Mouse (Mus musculus) heart, postnatal 10 days (tissue): ENCODE data around the gene Rere. TPM values are rescaled to one million over a fixed set of nuclear protein-coding genes. Genes with fewer than 3 reads are reported as not detected.

Source experiments
- DNase-seq, 2 experiments: peaks; one replicate each; pipeline ENCODE4 v3.0.0; 2021
- intact Hi-C: fragments of 180-260 bp; cut with DNase I; formaldehyde crosslinking; loops from one replicate; pipeline ENCODE4 v1.15.1; 2025
- total RNA-seq, 2 experiments: library from RNA; stranded (reverse); gene quantifications; 2 replicates each; pipeline ENCODE4 v1.2.3; 2021

Rere gene
- total RNA-seq, 2 experiments from 2014 or later: 62.1 to 68.0 TPM

- no peak for DNase-seq
- intact Hi-C loops: no loop called here
Measured at GRCm38 (mm10) chr4:150624214-150624823, 342.9 kb downstream of the Rere start.

- intact Hi-C loops: loop anchor here (5.0 kb wide), 2 partner anchors 278 to 368 kb away; no protein-coding TSS in a partner anchor
- DNase-seq: no peak
Measured at GRCm38 (mm10) chr4:150624933-150625332, 343.5 kb downstream of the Rere start.

- peak; percentile 79 to 86 for DNase-seq
- intact Hi-C loops: loop anchor here (5.0 kb wide), 2 partner anchors 278 to 368 kb away; no protein-coding TSS in a partner anchor
Measured at GRCm38 (mm10) chr4:150625425-150625824, 344.0 kb downstream of the Rere start.

- DNase-seq: peak; percentile 68 to 83
- intact Hi-C loops: loop anchor here (5.0 kb wide), 2 partner anchors 279 to 369 kb away; no protein-coding TSS in a partner anchor
Measured at GRCm38 (mm10) chr4:150625951-150626732, 344.7 kb downstream of the Rere start.

- no peak for DNase-seq
- intact Hi-C loops: loop anchor here (5.0 kb wide), 2 partner anchors 282 to 372 kb away; no protein-coding TSS in a partner anchor
Measured at GRCm38 (mm10) chr4:150629266-150629665, 347.8 kb downstream of the Rere start.

GRCm38 (mm10) chr4:150635568-150635967 lies 354.1 kb downstream of the Rere start:
- intact Hi-C loops: no loop called here

GRCm38 (mm10) chr4:150636635-150637034 lies 355.2 kb downstream of the Rere start:
- intact Hi-C loops: no loop called here
- DNase-seq: no peak

More at GRCm38 (mm10) chr4:150635568-150635967, 354.1 kb downstream of the Rere start:
- no peak for DNase-seq

GRCm38 (mm10) chr4:150644299-150644698 lies 362.9 kb downstream of the Rere start:
- DNase-seq: no peak
- intact Hi-C loops: no loop called here

GRCm38 (mm10) chr4:150649327-150649726 lies 367.9 kb downstream of the Rere start:
- no peak for DNase-seq
- intact Hi-C loops: no loop called here

GRCm38 (mm10) chr4:150651390-150652277 lies 370.2 kb downstream of the Rere start, which contains the start of gene Slc45a1:
Slc45a1 (minus strand) TSS chr4:150652174.
- DNase-seq: no peak
- intact Hi-C loops: no loop called here

GRCm38 (mm10) chr4:150653072-150653599 lies 371.7 kb downstream of the Rere start:
- no peak for DNase-seq
- intact Hi-C loops: no loop called here

- intact Hi-C loops: loop anchor here (1.0 to 5.0 kb wide), 3 partner anchors 196 to 311 kb away; partner anchors contain the start of gene Errfi1
- peak; percentile 88 to 90 for DNase-seq
Measured at GRCm38 (mm10) chr4:150655989-150656388, 374.5 kb downstream of the Rere start.

- intact Hi-C loops: loop anchor here (1.0 to 5.0 kb wide), 3 partner anchors 196 to 311 kb away; partner anchors contain the start of gene Errfi1
- peak in 1 of 2 experiments; percentile 38 for DNase-seq
Measured at GRCm38 (mm10) chr4:150656504-150656903, 375.1 kb downstream of the Rere start.

- intact Hi-C loops: loop anchor here (5.0 kb wide), 2 partner anchors 192 to 307 kb away; partner anchors contain the start of gene Errfi1
- peak in 1 of 2 experiments; percentile 31 for DNase-seq
Measured at GRCm38 (mm10) chr4:150659926-150660610, 378.6 kb downstream of the Rere start.

- no peak for DNase-seq
- intact Hi-C loops: no loop called here
Measured at GRCm38 (mm10) chr4:150661886-150662285, 380.4 kb downstream of the Rere start.

- intact Hi-C loops: no loop called here
- DNase-seq: peak in 1 of 2 experiments; percentile 45
Measured at GRCm38 (mm10) chr4:150663192-150663591, 381.7 kb downstream of the Rere start.

- intact Hi-C loops: no loop called here
- DNase-seq: no peak
Measured at GRCm38 (mm10) chr4:150664726-150665125, 383.3 kb downstream of the Rere start.

GRCm38 (mm10) chr4:150665806-150666205 lies 384.4 kb downstream of the Rere start:
- no peak for DNase-seq
- intact Hi-C loops: no loop called here
